Mouse (Mus musculus): ENCODE measurements around the gene Trim58. TPM values are rescaled to one million over a fixed set of nuclear protein-coding genes. Genes with fewer than 3 reads are reported as not detected.

The Trim58 gene
- polyA plus RNA-seq, 1 experiment from 2014 or later: 0.21 TPM

- WGBS: 66% methylated on average over 7 of the region's 7 CpGs
- Histone ChIP-seq H3K27me3 (ENCODE audit: control insufficient read depth, insufficient read depth, low read length) (peaks cover 4% of the 10 kb centered on the region), H3K4me2 (ENCODE audit: low read depth, low read length) (no peak overlapping the region), H3K36me3 (ENCODE audit: control insufficient read depth, insufficient read depth, low read length) (no peaks in the 10 kb centered on the region), H3K4me1 (ENCODE audit: control insufficient read depth, insufficient read depth, low read length) (peaks cover 3% of the 10 kb centered on the region; the same call in 1 of the 2 replicates), H3K9ac (replicated peaks; ENCODE audit: low read depth, low read length) (no peak overlapping the region), H3K4me3 (ENCODE audit: low read depth, low read length) (no peak overlapping the region), H3K27ac (ENCODE audit: low read depth, low read length) (no peak overlapping the region), H3K9me3 (ENCODE audit: control insufficient read depth, low read length) (no peaks in the 10 kb centered on the region)
- ATAC-seq (ENCODE audit: low read depth): no peak
Measured at GRCm38 (mm10) chr11:58638176-58638701, 2.0 kb upstream of the Trim58 start.

GRCm38 (mm10) chr11:58641057-58641456 is 792 bp downstream of the Trim58 start:
- WGBS: 32% methylated on average over 14 of the region's 14 CpGs

GRCm38 (mm10) chr11:58641638-58642358 is 1.5 kb downstream of the Trim58 start:
- peaks cover 3% of the 10 kb centered on the region; the same call in 1 of the 2 replicates for H3K4me1 ChIP-seq (ENCODE audit: control insufficient read depth, insufficient read depth, low read length)
- no peaks in the 10 kb centered on the region for H3K36me3 ChIP-seq (ENCODE audit: control insufficient read depth, insufficient read depth, low read length)
- WGBS: 88% methylated on average over 13 of the region's 13 CpGs
- H3K27ac ChIP-seq (ENCODE audit: low read depth, low read length): no peak overlapping the region
- H3K4me3 ChIP-seq (ENCODE audit: low read depth, low read length): no peak overlapping the region
- no peak for ATAC-seq (ENCODE audit: low read depth)
- H3K27me3 ChIP-seq (ENCODE audit: control insufficient read depth, insufficient read depth, low read length): peaks cover 4% of the 10 kb centered on the region
- no peak overlapping the region for H3K4me2 ChIP-seq (ENCODE audit: low read depth, low read length)
- H3K9ac ChIP-seq (replicated peaks; ENCODE audit: low read depth, low read length): no peak overlapping the region
- no peaks in the 10 kb centered on the region for H3K9me3 ChIP-seq (ENCODE audit: control insufficient read depth, low read length)

More at GRCm38 (mm10) chr11:58641057-58641456, 792 bp downstream of the Trim58 start:
- no peak for ATAC-seq (ENCODE audit: low read depth)
- peak overlapping the region; percentile 37; the same call in 1 of the 2 replicates for H3K4me3 ChIP-seq (ENCODE audit: low read depth, low read length)
- H3K9ac ChIP-seq (replicated peaks; ENCODE audit: low read depth, low read length): no peak overlapping the region
- H3K36me3 ChIP-seq (ENCODE audit: control insufficient read depth, insufficient read depth, low read length): no peaks in the 10 kb centered on the region
- H3K27me3 ChIP-seq (ENCODE audit: control insufficient read depth, insufficient read depth, low read length): peaks cover 4% of the 10 kb centered on the region
- no peaks in the 10 kb centered on the region for H3K9me3 ChIP-seq (ENCODE audit: control insufficient read depth, low read length)
- H3K4me1 ChIP-seq (ENCODE audit: control insufficient read depth, insufficient read depth, low read length): peaks cover 3% of the 10 kb centered on the region; the same call in 1 of the 2 replicates
- peak overlapping the region; percentile 59 for H3K4me2 ChIP-seq (ENCODE audit: low read depth, low read length)
- no peak overlapping the region for H3K27ac ChIP-seq (ENCODE audit: low read depth, low read length)

GRCm38 (mm10) chr11:58643350-58643749 is 3.1 kb downstream of the Trim58 start:
- no peaks in the 10 kb centered on the region for H3K36me3 ChIP-seq (ENCODE audit: control insufficient read depth, insufficient read depth, low read length)
- H3K9ac ChIP-seq (replicated peaks; ENCODE audit: low read depth, low read length): no peak overlapping the region
- peaks cover 3% of the 10 kb centered on the region; the same call in 1 of the 2 replicates for H3K4me1 ChIP-seq (ENCODE audit: control insufficient read depth, insufficient read depth, low read length)
- WGBS: 34% methylated on average over 6 of the region's 6 CpGs
- no peak overlapping the region for H3K4me3 ChIP-seq (ENCODE audit: low read depth, low read length)
- H3K4me2 ChIP-seq (ENCODE audit: low read depth, low read length): no peak overlapping the region
- peaks cover 4% of the 10 kb centered on the region for H3K27me3 ChIP-seq (ENCODE audit: control insufficient read depth, insufficient read depth, low read length)
- H3K27ac ChIP-seq (ENCODE audit: low read depth, low read length): no peak overlapping the region
- no peaks in the 10 kb centered on the region for H3K9me3 ChIP-seq (ENCODE audit: control insufficient read depth, low read length)
- ATAC-seq (ENCODE audit: low read depth): no peak

GRCm38 (mm10) chr11:58655151-58655550 is 14.9 kb downstream of the Trim58 start:
- 88% methylated on average over 3 of the region's 3 CpGs for WGBS
- no peak overlapping the region for H3K27ac ChIP-seq (ENCODE audit: low read depth, low read length)
- H3K4me1 ChIP-seq (ENCODE audit: control insufficient read depth, insufficient read depth, low read length): no peaks in the 10 kb centered on the region
- H3K36me3 ChIP-seq (ENCODE audit: control insufficient read depth, insufficient read depth, low read length): no peaks in the 10 kb centered on the region
- H3K4me3 ChIP-seq (ENCODE audit: low read depth, low read length): no peak overlapping the region
- H3K27me3 ChIP-seq (ENCODE audit: control insufficient read depth, insufficient read depth, low read length): no peaks in the 10 kb centered on the region
- H3K9ac ChIP-seq (replicated peaks; ENCODE audit: low read depth, low read length): no peak overlapping the region
- H3K9me3 ChIP-seq (ENCODE audit: control insufficient read depth, low read length): no peaks in the 10 kb centered on the region
- H3K4me2 ChIP-seq (ENCODE audit: low read depth, low read length): no peak overlapping the region
- no peak for ATAC-seq (ENCODE audit: low read depth)

GRCm38 (mm10) chr11:58658596-58658995 is 18.3 kb downstream of the Trim58 start, which contains the start of gene Olfr322:
Gene Olfr322, plus strand, starts transcription at chr11:58658782.
- Histone ChIP-seq H3K9me3 (ENCODE audit: control insufficient read depth, low read length) (no peaks in the 10 kb centered on the region), H3K9ac (replicated peaks; ENCODE audit: low read depth, low read length) (no peak within 1 kb of the TSS), H3K4me3 (ENCODE audit: low read depth, low read length) (no peak within 1 kb of the TSS), H3K36me3 (ENCODE audit: control insufficient read depth, insufficient read depth, low read length) (no peaks in the 10 kb centered on the region), H3K27me3 (ENCODE audit: control insufficient read depth, insufficient read depth, low read length) (no peaks in the 10 kb centered on the region), H3K27ac (ENCODE audit: low read depth, low read length) (no peak within 1 kb of the TSS), H3K4me2 (ENCODE audit: low read depth, low read length) (no peak within 1 kb of the TSS), H3K4me1 (ENCODE audit: control insufficient read depth, insufficient read depth, low read length) (no peaks in the 10 kb centered on the region)
- WGBS: 88% methylated on average over 4 of the region's 4 CpGs
- no peak for ATAC-seq (ENCODE audit: low read depth)

GRCm38 (mm10) chr11:58669252-58669651 is 29.0 kb downstream of the Trim58 start:
- Histone ChIP-seq H3K9ac (replicated peaks; ENCODE audit: low read depth, low read length) (no peak overlapping the region), H3K9me3 (ENCODE audit: control insufficient read depth, low read length) (no peaks in the 10 kb centered on the region), H3K27me3 (ENCODE audit: control insufficient read depth, insufficient read depth, low read length) (no peaks in the 10 kb centered on the region), H3K27ac (ENCODE audit: low read depth, low read length) (no peak overlapping the region), H3K36me3 (ENCODE audit: control insufficient read depth, insufficient read depth, low read length) (no peaks in the 10 kb centered on the region), H3K4me2 (ENCODE audit: low read depth, low read length) (no peak overlapping the region), H3K4me3 (ENCODE audit: low read depth, low read length) (no peak overlapping the region), H3K4me1 (ENCODE audit: control insufficient read depth, insufficient read depth, low read length) (no peaks in the 10 kb centered on the region)
- no peak for ATAC-seq (ENCODE audit: low read depth)

GRCm38 (mm10) chr11:58671825-58672224 is 31.6 kb downstream of the Trim58 start:
- no peak for ATAC-seq (ENCODE audit: low read depth)
- Histone ChIP-seq H3K4me1 (ENCODE audit: control insufficient read depth, insufficient read depth, low read length) (no peaks in the 10 kb centered on the region), H3K4me2 (ENCODE audit: low read depth, low read length) (no peak overlapping the region), H3K9ac (replicated peaks; ENCODE audit: low read depth, low read length) (no peak overlapping the region), H3K36me3 (ENCODE audit: control insufficient read depth, insufficient read depth, low read length) (no peaks in the 10 kb centered on the region), H3K4me3 (ENCODE audit: low read depth, low read length) (no peak overlapping the region), H3K9me3 (ENCODE audit: control insufficient read depth, low read length) (no peaks in the 10 kb centered on the region), H3K27ac (ENCODE audit: low read depth, low read length) (no peak overlapping the region), H3K27me3 (ENCODE audit: control insufficient read depth, insufficient read depth, low read length) (no peaks in the 10 kb centered on the region)
- WGBS: 52% methylated on average over 4 of the region's 4 CpGs

GRCm38 (mm10) chr11:58680799-58681198 is 40.5 kb downstream of the Trim58 start, which contains the start of gene Olfr320:
Gene Olfr320, plus strand, starts transcription at chr11:58681099.
- ATAC-seq (ENCODE audit: low read depth): no peak

More at GRCm38 (mm10) chr11:58680799-58681198, 40.5 kb downstream of the Trim58 start, which contains the start of gene Olfr320:
- no peaks in the 10 kb centered on the region for H3K9me3 ChIP-seq (ENCODE audit: control insufficient read depth, low read length)
- WGBS: 91% methylated on average over 1 of the region's 1 CpGs
- H3K4me3 ChIP-seq (ENCODE audit: low read depth, low read length): no peak within 1 kb of the TSS
- no peak within 1 kb of the TSS for H3K27ac ChIP-seq (ENCODE audit: low read depth, low read length)
- no peaks in the 10 kb centered on the region for H3K4me1 ChIP-seq (ENCODE audit: control insufficient read depth, insufficient read depth, low read length)
- no peak within 1 kb of the TSS for H3K4me2 ChIP-seq (ENCODE audit: low read depth, low read length)
- no peaks in the 10 kb centered on the region for H3K36me3 ChIP-seq (ENCODE audit: control insufficient read depth, insufficient read depth, low read length)
- H3K9ac ChIP-seq (replicated peaks; ENCODE audit: low read depth, low read length): no peak within 1 kb of the TSS
- no peaks in the 10 kb centered on the region for H3K27me3 ChIP-seq (ENCODE audit: control insufficient read depth, insufficient read depth, low read length)

Data from neural tube, embryonic 14.5 days (tissue).